Mouse (Mus musculus): ENCODE measurements around the gene Wdr59.

Wdr59 gene

DNA sequence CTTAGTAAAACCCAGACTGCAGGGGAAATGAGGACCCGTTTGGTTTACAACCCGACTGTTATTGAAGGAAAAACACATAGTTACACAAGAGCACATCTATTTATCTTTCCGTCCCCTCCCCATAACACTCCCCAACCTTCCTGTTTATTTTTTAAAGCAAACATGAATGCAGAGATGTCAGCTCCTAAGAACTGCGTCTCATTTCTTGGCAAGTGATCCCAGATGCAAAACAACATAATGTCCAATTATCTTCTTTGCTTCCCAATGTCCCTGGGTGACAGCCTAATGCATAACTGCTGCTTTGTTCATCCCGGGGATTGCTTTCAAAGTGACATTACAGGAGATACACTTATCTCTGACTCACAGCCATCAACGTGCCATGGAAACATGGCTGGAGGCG is 30.7 kb downstream of the Wdr59 start:
- no peak for DNase-seq (ENCODE audit: low spot score)

DNA sequence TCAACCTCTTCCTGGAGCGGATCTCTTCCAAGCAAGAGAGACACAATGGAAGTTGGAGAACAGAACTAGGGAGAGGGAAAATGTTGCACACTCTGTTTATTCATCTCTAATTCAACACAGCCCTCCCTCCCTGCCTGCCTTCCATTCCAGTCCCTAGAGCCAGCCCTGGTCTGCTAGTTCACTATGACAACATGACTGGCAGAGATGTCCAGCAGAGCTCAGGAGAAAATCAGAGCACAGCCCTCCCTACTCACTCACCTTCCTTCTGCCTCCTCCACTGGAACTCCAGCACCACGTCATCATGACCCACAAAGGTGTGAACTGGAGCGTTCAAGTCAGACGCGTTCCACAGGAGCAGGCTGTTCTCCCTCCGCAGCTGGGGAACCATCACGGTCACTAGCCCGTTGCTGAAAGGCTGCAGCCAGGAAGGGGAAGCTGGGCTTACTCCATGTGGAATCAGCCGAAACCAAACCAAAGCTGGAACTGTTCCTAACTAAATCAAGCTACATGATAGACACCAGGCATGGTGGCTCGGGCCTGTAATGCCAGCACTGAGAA is 31.8 kb downstream of the Wdr59 start:
- DNase-seq (ENCODE audit: low spot score), result no peak

DNA sequence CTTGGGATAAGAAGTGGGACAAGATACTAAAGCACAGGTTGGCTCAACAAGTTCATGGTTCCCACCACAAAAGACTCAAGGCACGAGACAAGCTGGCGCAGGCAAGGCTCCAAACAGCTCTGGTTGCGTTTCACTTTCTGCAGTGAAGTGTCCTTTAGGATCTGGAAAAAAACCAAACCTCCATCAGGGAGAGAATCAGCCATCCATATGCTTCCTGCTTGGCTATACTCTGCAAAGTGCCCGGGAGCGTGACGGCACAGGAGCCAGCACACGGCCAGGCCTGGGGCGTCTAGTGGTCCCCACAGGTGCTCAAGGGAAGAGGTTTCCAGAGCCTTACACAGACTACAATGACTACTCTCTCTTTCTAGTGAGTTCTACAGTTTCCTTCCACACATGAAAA is 41.2 kb downstream of the Wdr59 start:
- DNase-seq (ENCODE audit: low spot score), result no peak

DNA sequence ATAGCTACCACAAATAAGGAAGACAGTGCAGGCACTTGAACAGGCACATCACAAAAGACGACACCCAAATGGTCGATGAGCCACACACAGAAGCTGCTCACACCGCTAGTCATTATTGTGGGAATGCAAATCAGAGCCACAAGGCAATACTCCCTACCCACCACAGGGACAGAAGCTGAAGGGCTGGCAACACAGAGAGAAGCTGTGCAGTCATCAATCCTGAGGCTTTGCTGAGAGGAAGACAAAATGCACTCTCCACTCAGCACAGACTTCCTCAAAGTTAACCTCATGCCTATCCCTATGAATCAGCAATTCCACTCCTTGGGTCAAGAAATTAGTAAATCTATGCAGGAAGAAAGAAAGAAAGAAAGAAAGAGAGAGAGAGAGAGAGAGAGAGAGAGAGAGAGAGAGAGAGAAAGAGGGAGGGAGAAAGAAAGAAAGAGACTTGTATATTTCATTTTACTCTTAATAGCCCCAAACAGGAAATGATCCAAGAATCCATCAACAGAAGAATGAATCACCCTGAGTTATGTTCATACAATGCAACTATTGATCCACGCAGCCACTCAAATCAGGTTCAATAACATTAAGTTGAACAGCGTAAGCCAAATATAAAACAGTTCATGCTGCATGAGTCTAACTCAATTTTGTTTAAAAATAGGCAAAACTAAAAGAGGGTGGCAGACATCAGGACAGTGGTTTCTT is 44.0 kb downstream of the Wdr59 start:
- DNase-seq (ENCODE audit: low spot score), result no peak

DNA sequence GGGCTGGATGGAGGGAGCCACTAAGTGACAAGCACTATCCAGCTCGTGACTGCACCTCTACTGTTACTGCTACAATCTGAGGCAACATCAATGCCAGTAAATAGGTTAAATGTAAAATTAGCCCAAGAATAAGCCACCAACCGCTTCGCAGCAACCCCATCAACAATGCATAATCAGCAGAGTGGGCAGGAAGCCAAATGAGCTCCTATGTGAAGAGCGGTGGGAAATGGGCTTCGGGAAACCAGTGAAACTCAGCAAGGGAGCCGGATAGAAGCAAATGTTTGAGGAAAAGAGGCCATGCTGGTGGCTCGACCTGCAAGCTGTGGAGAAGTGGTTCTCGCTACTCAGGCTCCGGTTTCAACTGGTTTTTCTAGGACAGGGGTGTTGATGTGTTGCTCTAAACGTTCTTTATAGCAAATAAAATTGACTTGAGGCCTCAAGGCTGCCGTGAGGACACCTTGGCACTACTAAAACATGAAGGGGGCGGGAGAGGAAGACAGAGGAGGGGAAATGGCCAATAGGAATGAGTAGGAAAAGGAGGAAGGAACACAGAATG is 50.3 kb downstream of the Wdr59 start:
- DNase-seq (ENCODE audit: low spot score), result no peak

DNA sequence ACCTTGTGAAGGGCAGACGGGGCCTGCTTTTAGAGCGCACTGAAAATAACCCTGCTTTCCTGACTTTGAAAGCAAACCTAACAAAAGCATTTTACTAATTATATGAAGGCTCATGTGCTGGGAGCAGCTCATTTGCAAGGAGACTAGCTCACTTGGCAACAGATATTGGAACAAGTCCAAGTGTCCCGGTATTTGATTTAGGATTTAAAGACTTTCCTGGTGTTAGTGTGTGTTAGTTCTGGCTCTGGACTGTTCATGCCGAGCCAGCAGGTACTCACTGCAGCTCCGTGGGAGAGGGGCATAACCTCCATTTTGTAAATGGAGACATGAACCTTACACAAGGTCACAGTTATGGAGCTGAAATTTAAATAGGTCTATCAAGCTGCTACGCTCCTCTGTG is 52.9 kb downstream of the Wdr59 start:
- no peak for DNase-seq (ENCODE audit: low spot score)

DNA sequence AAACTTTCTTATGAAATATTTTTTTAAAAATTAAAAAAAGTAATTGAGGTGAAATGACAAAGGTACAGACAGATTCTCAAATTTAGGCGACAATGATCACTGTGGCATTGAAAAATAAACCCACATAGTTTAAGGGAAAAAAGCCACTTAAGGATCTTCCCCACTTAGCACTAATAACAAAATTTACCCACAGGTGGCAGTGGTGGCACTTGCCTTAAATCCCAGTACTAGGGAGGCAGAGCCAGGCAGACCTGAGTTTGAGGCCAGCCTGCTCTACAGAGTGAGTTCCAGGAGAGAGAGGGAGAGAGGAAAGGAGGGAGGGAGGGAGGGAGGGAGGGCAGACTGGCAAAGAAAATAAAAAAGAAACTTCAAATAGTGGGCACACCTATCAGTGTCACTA is 56.6 kb downstream of the Wdr59 start:
- DNase-seq (ENCODE audit: low spot score), result no peak

DNA sequence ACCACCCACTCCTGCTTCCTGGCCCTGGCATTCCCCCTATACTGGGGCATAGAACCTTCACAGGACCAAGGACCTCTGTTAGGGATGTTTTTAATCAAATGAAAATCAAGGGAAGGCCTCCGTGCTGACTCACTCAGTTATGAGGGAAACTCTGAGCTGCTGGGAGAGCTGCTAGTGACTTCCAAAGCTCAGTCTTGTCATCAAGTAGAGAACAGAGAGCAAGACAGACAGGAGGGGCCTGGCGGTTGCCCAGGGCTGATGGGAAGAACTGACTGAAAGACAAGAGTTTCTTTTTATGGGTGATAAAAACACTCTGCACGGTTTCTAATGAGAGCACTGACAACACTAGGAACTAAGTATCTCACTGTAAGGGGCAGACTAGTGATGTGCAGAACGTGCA is 57.4 kb downstream of the Wdr59 start:
- DNase-seq (ENCODE audit: low spot score), result no peak

DNA sequence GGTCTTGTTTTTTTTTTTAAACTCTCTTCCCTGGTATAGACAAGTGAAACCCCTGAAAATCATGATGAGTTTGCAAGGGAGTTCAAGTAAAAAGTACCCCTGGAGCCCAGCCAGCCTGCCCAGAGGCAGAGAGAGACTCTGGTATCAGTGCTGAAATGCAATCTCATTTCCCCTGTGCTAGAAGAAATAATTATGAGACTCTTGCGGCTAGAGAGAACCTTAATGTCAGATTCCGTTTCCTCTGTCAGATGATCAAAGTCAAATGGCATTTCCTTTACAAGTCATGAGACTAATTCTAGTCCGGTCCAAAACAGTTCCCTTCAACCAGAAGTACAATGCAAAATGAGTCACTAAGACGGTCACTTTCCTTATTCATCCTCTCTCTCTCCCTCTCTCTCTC is 72.2 kb downstream of the Wdr59 start:
- no peak for DNase-seq (ENCODE audit: low spot score)

DNA sequence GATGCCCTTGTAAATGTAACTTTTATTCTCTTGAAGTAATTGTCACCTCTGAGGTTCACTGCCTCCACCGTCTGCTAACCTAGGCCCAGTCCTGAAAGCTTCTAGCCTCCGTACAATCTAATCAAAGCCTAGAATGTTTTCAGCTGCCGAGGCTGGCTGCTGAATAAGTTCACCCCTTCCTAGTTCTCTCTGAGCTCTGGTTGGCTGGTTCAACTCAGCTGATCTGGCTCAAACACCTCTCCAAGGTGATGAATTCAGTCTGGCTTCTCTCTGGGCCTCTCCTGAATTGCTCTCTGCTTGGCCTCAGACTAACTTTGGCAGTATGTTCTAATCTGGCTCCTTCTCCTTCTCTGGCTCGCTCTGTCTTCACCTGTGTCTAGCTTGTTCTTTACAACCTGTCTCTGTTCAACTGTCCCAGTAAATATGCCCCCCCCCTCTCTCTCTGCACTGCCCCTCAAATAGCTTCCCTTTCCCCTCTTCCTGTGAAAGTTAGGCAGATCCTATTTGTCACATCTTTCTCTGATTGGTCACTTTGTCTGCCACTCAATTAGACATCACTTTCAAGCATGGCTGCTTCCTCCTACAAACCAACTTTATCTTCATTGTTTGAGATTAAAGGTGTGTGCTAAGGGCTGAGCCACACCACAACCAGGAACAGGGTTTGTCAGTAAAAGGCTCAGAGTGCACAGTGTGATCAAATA is 75.8 kb downstream of the Wdr59 start:
- no peak for DNase-seq (ENCODE audit: low spot score)

DNA sequence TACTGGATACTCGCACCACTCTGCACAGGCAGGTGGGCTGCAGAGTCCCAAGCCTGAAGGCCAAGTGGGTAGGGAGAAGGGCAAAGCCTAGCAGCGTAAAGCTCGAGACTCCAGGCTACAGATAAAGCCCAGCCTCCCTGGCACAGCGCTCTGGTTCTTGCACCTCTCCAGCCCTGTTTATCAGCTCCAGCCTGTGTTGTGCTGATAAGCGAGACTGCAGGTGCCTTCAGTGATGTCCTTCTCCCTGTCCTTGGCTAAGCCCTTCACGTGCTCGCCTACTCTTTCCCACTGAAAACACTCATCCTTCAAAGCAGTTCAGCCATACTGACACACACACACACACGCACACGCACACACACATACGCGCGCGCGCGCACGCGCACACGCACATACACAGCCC is 76.3 kb downstream of the Wdr59 start:
- peak; percentile 61 for DNase-seq (ENCODE audit: low spot score)

DNA sequence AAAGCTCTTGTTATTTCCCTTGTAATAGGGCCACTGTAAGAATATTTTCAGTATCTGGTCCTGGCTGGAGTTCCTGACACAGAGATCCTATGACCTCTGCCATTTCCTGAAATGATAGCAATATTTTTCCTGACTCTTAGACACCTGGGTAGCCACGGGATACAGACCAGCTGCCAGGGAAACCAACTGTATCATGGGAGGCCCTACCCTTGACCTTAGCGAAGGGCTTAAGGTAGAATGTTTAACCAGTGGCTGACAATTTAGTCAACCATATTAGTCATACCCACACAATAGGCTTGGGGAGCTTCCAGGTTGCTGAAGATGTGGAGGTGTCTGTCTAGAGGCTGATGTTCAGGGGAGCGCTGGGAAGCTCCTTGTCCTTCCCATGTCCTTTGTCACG is 77.6 kb downstream of the Wdr59 start:
- DNase-seq (ENCODE audit: low spot score), result no peak

DNA sequence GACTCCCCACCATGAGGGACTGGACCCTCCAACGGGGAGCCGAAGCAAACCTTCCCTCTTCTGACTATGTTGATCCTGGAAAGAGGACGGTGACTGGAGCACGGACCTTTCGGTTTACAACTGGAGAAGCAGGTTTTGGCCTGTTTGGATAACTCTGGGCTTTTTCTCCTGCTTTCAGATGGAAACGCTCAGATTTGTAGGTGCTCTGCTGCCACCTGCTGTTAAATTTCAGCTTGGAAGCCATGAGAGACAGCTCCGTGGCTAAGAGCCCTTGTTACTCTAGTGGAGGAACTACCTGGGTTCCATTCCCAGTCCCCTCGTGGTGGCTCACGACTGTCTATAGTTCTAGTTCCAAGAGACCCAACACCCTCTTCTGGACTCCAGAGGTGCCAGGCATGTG is 82.7 kb downstream of the Wdr59 start:
- DNase-seq (ENCODE audit: low spot score), result peak; percentile 63

DNA sequence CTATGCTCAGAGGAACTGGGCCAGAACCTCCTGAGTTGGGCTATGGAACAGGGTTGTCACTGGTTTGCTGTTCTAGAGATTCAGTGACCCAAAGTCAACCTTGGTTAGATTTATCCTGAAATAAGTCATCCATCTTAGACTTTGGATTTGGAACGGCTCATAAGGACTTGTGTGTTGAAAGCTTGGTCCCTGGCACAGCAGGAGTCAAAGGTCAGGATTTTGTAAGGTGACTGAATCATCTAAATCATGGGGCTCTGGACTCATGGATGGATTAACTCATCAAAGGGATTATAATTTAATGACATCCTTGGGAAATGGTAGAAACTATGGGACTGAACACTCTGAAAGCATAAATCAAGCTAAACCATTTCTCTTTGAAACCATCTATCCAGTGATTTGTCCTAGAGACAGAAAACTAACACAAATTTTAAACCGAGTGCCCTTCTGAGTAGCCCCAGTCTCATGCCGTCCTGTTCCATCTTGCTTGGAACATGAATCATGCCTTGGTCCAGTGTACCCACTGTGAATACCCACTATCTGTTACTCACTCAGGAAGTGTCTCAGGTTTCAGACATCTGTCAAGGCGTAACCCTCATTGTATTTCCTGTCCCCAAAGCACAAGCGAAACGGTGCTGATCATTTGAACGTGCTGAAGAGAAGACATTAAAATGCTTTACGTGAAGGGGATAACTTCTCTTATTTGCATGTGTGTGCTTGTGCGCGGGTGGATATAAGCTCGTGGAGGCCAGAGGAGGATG is 86.6 kb downstream of the Wdr59 start:
- DNase-seq (ENCODE audit: low spot score), result no peak

DNA sequence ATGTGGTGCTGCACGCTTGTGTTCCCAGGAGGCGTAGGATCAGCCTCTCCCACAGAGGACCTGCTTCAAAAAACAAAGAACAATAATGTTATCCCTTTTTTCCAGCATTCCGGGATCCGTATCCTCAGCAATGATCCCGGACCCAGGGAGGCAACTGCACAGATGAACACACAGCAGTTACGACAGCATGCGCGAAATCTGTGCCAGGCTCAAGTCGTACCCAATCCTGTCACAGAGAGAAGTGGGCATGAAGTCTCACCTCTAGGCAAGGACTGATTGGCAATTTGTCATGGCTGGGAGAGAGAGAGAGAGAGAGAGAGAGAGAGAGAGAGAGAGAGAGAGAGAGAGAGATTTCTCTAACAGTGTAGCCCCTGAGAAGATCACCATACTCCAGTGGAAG is 97.2 kb downstream of the Wdr59 start:
- no peak for DNase-seq (ENCODE audit: low spot score)

DNA sequence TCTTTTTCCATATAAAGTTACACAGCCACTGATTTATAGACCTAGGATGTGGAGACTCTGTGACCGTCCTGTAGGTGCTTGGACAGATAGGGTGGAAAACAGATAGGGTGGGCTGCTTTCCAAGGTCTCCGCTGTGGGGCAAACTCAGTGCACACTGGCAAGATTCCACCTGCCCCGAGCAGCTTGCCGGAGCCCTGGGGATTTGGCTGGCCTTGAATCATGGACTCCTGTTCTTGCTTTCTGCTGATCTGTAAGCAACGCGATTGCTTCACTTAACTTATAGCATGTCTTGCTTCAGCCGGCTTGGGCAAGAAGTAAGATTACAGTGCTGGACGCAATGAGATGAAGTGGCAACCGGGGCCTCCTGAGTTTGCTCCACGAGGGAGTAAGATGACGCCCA is 97.7 kb downstream of the Wdr59 start:
- peak; percentile 54 for DNase-seq (ENCODE audit: low spot score)

DNA sequence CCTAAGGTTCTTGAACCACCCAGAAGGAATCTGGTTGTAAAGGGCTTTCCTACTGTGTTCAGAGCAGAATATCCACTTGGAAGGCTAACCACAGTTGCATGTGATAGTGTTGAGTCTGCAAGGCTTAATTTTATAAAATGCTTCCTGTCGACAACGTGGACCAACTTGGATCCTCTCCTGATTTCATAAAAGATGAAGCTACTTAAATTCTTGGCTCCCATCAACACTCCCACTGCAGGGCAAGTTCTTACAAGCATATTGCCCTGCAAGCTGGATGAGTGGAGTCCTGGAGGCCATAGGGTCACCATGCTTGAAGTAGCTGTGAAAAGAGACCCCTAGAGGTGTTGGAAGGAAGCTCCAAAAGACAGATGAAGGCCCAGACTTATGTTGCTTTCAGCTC is 99.3 kb downstream of the Wdr59 start:
- DNase-seq (ENCODE audit: low spot score), result no peak

DNA sequence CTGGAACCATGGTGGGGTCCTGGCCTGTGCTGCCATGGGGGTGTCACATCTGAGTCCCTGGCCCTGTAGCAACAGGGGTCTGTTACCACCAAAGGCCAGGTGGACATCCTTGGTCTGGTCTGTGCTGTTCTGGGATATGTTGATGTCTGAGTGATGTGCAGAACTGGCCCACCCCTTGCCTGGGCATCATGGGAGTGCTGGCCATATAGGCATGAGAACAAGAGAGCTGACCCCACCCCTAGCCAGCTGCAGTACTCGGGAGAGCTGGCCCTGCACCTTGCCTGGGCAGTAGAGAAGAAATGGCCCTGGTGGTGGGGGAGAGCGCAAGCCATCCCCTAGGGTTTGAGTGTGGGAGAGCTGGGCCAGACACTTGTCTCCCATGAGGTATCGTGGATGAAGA is 102.7 kb downstream of the Wdr59 start:
- DNase-seq (ENCODE audit: low spot score), result no peak

DNA sequence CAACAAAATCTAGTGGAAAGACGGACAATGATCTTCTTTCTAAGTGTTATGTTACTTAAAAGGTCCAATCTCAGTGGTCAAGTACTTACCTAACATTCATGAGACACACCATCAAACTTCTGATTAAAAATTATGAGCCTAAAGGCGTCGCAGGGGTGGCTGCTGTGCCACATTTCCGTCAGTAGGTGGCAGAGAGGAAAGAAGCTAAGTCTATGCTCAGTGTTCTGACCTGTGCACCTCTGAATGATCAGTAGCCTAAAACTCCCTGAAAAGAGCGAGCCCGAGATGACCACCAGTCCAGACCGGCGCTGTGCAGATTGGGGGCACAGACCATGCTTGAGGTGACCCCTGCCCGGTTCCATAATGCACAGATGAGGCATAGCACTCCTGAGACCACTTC is 103.3 kb downstream of the Wdr59 start:
- peak; percentile 19 for DNase-seq (ENCODE audit: low spot score)

DNA sequence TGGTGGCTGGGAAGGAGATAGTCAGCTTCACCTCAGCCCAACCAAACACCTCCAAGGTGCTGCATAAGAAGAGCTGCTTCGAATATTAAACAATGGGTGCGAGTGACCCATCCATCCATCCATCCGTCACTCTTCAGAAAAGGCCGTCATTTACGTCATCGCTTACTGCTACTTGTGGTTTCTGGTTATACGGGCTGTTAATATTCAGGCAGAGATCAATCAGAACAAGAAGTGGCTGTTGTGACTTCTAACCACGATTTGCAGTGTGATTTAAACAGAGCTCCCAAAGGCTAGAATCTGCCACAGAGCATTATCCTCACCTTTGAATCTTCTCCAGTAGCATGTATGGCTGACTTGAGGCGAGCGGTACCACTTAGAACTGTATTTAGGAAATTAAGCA is 104.7 kb downstream of the Wdr59 start:
- no peak for DNase-seq (ENCODE audit: low spot score)

DNA sequence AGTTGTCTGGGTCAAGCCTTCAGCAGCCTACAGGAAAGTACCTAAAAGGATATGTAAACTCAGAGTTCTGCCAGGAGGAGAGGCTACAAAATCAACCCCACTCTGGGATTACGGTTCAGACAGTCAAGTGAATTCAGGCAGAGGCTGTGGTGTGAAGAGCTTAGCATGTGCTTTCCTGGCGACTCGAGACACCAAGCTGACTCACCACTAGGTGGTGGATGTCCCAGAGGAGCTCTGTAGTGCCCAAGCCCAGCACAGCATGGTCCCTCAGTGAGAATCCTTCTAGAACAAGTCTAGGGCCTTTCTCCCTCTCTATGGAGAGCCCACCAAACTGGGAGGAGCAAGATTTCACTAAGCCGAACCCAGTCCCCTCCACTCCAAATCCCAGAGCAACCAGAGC is 118.5 kb downstream of the Wdr59 start:
- peak; percentile 16 for DNase-seq (ENCODE audit: low spot score)
